Mouse (Mus musculus) small intestine, adult 2 months (tissue): ENCODE measurements around the gene BC055324. TPM values are rescaled to one million over a fixed set of nuclear protein-coding genes. Genes with fewer than 3 reads are reported as not detected.

Source experiments
- H3K27ac ChIP-seq: fragments of 200-500 bp; 2 replicates; pipeline ENCODE4 v1.5.1; 2012; ENCODE audit warnings: low read depth, low read length, control low read depth, inconsistent platforms; ENCODE audit not compliant: insufficient read depth
- H3K27me3 ChIP-seq: fragments of 200-500 bp; 2 replicates; pipeline ENCODE4 v1.6.1; 2012; ENCODE audit warnings: mild to moderate bottlenecking, moderate library complexity, low read length, inconsistent platforms; ENCODE audit not compliant: control insufficient read depth, insufficient read depth
- H3K36me3 ChIP-seq: fragments of 200-500 bp; 2 replicates; pipeline ENCODE4 v1.6.1; 2012; ENCODE audit warnings: mild to moderate bottlenecking, low read length, control low read depth, inconsistent platforms; ENCODE audit not compliant: control insufficient read depth, insufficient read depth
- H3K4me1 ChIP-seq: fragments of 200-500 bp; 2 replicates; pipeline ENCODE4 v1.6.1; 2012; ENCODE audit warnings: low read length, inconsistent platforms, mixed read lengths; ENCODE audit not compliant: control insufficient read depth, insufficient read depth, insufficient read length
- H3K4me3 ChIP-seq: fragments of 200-500 bp; 2 replicates; pipeline ENCODE4 v1.5.1; 2012; ENCODE audit warnings: low read depth, mild to moderate bottlenecking, control low read depth, inconsistent platforms, low read length, moderate library complexity
- CTCF ChIP-seq: fragments of 200-500 bp; IDR thresholded peaks from 2 replicates; pipeline ENCODE4 v1.5.1; 2012; ENCODE audit warnings: low read depth, mild to moderate bottlenecking, control low read depth, inconsistent platforms, low read length, moderate library complexity, mixed read lengths; ENCODE audit not compliant: insufficient replicate concordance, insufficient read length; ENCODE audit errors: extremely low read depth
- POLR2A ChIP-seq: fragments of 200-500 bp; IDR thresholded peaks from 2 replicates; pipeline ENCODE4 v1.6.1; 2012; ENCODE audit warnings: low read depth, mild to moderate bottlenecking, control low read depth, inconsistent platforms, low read length, moderate library complexity
- WGBS: fragments of 180-500 bp; shearing (Covaris S2); methylation state at CpG from one replicate; pipeline ENCODE4 v1.1.7; 2018; 5-methylcytosine and 5-hydroxymethylcytosine counted together
- polyA plus RNA-seq: library from polyadenylated mRNA; depleted of rRNA; stranded (reverse); fragments of >200 nt; gene quantifications from 2 replicates; pipeline ENCODE4 v1.2.3, GENCODE M21; 2012

The BC055324 gene
- polyA plus RNA-seq, 1 experiment = 0.44 TPM

GRCm38 (mm10) chr1:164019789-164020188 lies 25.2 kb upstream of the BC055324 start:
- WGBS = 67% methylated on average over 6 of the region's 6 CpGs
- no peak overlapping the region for H3K27ac ChIP-seq
- TF ChIP-seq CTCF (no peak), POLR2A (no peak)
- no peak overlapping the region for H3K4me3 ChIP-seq
- no peaks in the 10 kb centered on the region for H3K36me3 ChIP-seq
- H3K27me3 ChIP-seq = no peaks in the 10 kb centered on the region
- no peaks in the 10 kb centered on the region; the same call in 1 of the 2 replicates for H3K4me1 ChIP-seq

- no peaks in the 10 kb centered on the region for H3K36me3 ChIP-seq
- H3K27ac ChIP-seq = no peak overlapping the region
- no peaks in the 10 kb centered on the region; the same call in 1 of the 2 replicates for H3K4me1 ChIP-seq
- no peaks in the 10 kb centered on the region for H3K27me3 ChIP-seq
- 66% methylated on average over 16 of the region's 16 CpGs for WGBS
- H3K4me3 ChIP-seq = no peak overlapping the region
- no peak for TF ChIP-seq POLR2A
- no peak for TF ChIP-seq CTCF
Measured at GRCm38 (mm10) chr1:164018221-164018896, 23.8 kb upstream of the BC055324 start.

- Histone ChIP-seq H3K27me3 (no peaks in the 10 kb centered on the region), H3K4me1 (no peaks in the 10 kb centered on the region), H3K27ac (no peak overlapping the region), H3K36me3 (no peaks in the 10 kb centered on the region), H3K4me3 (no peak overlapping the region)
- TF ChIP-seq CTCF (no peak), POLR2A (no peak)
- WGBS = 65% methylated on average over 1 of the region's 1 CpGs
Measured at GRCm38 (mm10) chr1:164014616-164015015, 20.0 kb upstream of the BC055324 start.

- H3K4me1 ChIP-seq = no peaks in the 10 kb centered on the region
- no peak for TF ChIP-seq POLR2A
- TF ChIP-seq CTCF = no peak
- no peaks in the 10 kb centered on the region for H3K27me3 ChIP-seq
- no peak overlapping the region for H3K27ac ChIP-seq
- H3K4me3 ChIP-seq = no peak overlapping the region
- 27% methylated on average over 2 of the region's 2 CpGs for WGBS
- no peaks in the 10 kb centered on the region for H3K36me3 ChIP-seq
Measured at GRCm38 (mm10) chr1:164009235-164009634, 14.6 kb upstream of the BC055324 start.

GRCm38 (mm10) chr1:164004311-164004710 lies 9.7 kb upstream of the BC055324 start:
- Histone ChIP-seq H3K27me3 (no peaks in the 10 kb centered on the region), H3K4me3 (no peak overlapping the region), H3K36me3 (no peaks in the 10 kb centered on the region), H3K27ac (no peak overlapping the region), H3K4me1 (no peaks in the 10 kb centered on the region)
- WGBS = 74% methylated on average over 3 of the region's 3 CpGs
- no peak for TF ChIP-seq CTCF

GRCm38 (mm10) chr1:164001831-164002452 lies 7.3 kb upstream of the BC055324 start:
- H3K36me3 ChIP-seq = no peaks in the 10 kb centered on the region
- no peak overlapping the region for H3K27ac ChIP-seq
- TF ChIP-seq POLR2A = no peak
- no peak for TF ChIP-seq CTCF
- no peaks in the 10 kb centered on the region for H3K4me1 ChIP-seq
- WGBS = 70% methylated on average over 6 of the region's 6 CpGs
- H3K27me3 ChIP-seq = no peaks in the 10 kb centered on the region
- H3K4me3 ChIP-seq = no peak overlapping the region

- TF ChIP-seq POLR2A (no peak), CTCF (no peak)
- Histone ChIP-seq H3K27ac (no peak overlapping the region), H3K27me3 (no peaks in the 10 kb centered on the region), H3K36me3 (0 out of 2 replicates have a peak, but pooled peaks cover 4% of the 10 kb centered on the region), H3K4me3 (peak overlapping the region; percentile 45), H3K4me1 (no peaks in the 10 kb centered on the region)
- WGBS = 46% methylated on average over 2 of the region's 2 CpGs
Measured at GRCm38 (mm10) chr1:163995609-163995913, 965 bp upstream of the BC055324 start.
